Mouse (Mus musculus) neutrophil, adult 83 days (primary cell): ENCODE measurements around the gene Pheta2. TPM values are rescaled to one million over a fixed set of nuclear protein-coding genes. Genes with fewer than 3 reads are reported as not detected.

Experiments used
- total RNA-seq, 2 experiments: library from RNA; stranded (reverse); gene quantifications; one replicate each; pipeline ENCODE4 v1.2.4; 2023

Gene Pheta2
- 1 to 10 TPM; 2.8 to 4.0 TPM for total RNA-seq

GRCm38 (mm10) chr15:82338593-82339112, at the start of gene Pheta2, which contains the start of the genes Naga and Smdt1:
Pheta2 (plus strand) TSS chr15:82338942.
Naga (minus strand) TSS chr15:82338925.
Smdt1 (plus strand) TSS chr15:82338959.

GRCm38 (mm10) chr15:82298764-82299561, 39.8 kb upstream of the Pheta2 start, which contains the start of gene Wbp2nl:
Wbp2nl (plus strand) TSS chr15:82298954.

GRCm38 (mm10) chr15:82354126-82354945, 15.6 kb downstream of the Pheta2 start, which contains the start of gene Ndufa6:
Ndufa6 (minus strand) TSS chr15:82354322.

GRCm38 (mm10) chr15:82379871-82380713, 41.4 kb downstream of the Pheta2 start, which contains the start of gene Cyp2d22:
Cyp2d22 (minus strand) TSS chr15:82380260.

GRCm38 (mm10) chr15:82393922-82394321, 55.2 kb downstream of the Pheta2 start, which contains the start of gene Cyp2d11:
Cyp2d11 (minus strand) TSS chr15:82394022.

Other genes starting within 250 kb of the Pheta2 start
- 10 to 100 TPM in 1 of 2 experiments, 1 to 10 TPM in 1; 9.4 to 12.5 TPM for gene Ccdc134, start 211.0 kb upstream of the Pheta2 start, total RNA-seq
- 10 to 100 TPM; 56.0 to 67.1 TPM for gene Srebf2, start 191.8 kb upstream of the Pheta2 start, total RNA-seq
- gene Shisa8, start 126.1 kb upstream of the Pheta2 start, total RNA-seq, result under 1 TPM in 1 of 2 experiments, not detected in 1; 0.31 TPM
- 1 to 10 TPM; 1.2 to 2.0 TPM for gene Tnfrsf13c, start 114.6 kb upstream of the Pheta2 start, total RNA-seq
- gene Cenpm, start 94.2 kb upstream of the Pheta2 start, total RNA-seq, result 10 to 100 TPM; 11.3 to 21.3 TPM
- not detected for gene 1500009C09Rik, start 86.5 kb upstream of the Pheta2 start, total RNA-seq
- gene Sept3, start 64.0 kb upstream of the Pheta2 start, total RNA-seq, result not detected
- under 1 TPM in 1 of 2 experiments, not detected in 1; 0.39 TPM for gene Wbp2nl, start 40.0 kb upstream of the Pheta2 start, total RNA-seq
- gene Naga, start within 50 bp of the Pheta2 start, total RNA-seq, result 100 to 1,000 TPM in 1 of 2 experiments, 10 to 100 TPM in 1; 87.3 to 111 TPM
- 10 to 100 TPM; 83.6 to 85.6 TPM for gene Smdt1, start within 50 bp of the Pheta2 start, total RNA-seq
- 10 to 100 TPM; 85.3 to 97.0 TPM for gene Ndufa6, start 15.4 kb downstream of the Pheta2 start, total RNA-seq
- under 1 TPM; 0.73 to 0.88 TPM for gene Cyp2d22, start 41.3 kb downstream of the Pheta2 start, total RNA-seq
- not detected for gene Cyp2d11, start 55.1 kb downstream of the Pheta2 start, total RNA-seq
- gene Cyp2d10, start 68.3 kb downstream of the Pheta2 start, total RNA-seq, result not detected
- not detected for gene Cyp2d9, start 94.5 kb downstream of the Pheta2 start, total RNA-seq
- gene Cyp2d12, start 216.1 kb downstream of the Pheta2 start, total RNA-seq, result not detected